Mouse (Mus musculus): ENCODE measurements around the gene Olfr632. TPM values are rescaled to one million over a fixed set of nuclear protein-coding genes. Genes with fewer than 3 reads are reported as not detected.
"Not testable (repeated sequence)": the region's sequence is repeated elsewhere in the genome, so short reads cannot be mapped to it uniquely, and the experiment has no call there.

Gene Olfr632
- total RNA-seq (2021), result not detected in 2 replicates
- long read RNA-seq, result 0 reads

DNA sequence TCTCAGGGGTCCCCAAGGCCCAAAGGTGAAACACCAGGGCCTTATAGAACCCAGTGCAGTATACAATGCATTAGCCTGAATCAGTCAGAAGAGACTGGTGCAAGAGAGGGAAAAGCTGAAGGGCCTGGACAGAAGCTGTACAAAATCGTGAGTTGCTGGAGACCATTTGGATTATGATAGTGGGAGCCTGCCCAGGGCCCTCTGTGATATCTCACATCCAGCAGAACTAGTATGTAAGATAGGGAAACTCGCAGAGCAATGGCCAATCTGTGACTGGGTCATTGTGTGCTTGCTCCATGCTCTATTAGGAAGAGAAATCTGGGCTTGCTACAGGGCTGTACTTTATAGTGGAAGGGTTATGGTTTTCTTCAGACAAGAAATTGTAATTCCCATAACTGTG, at the start of gene Olfr632:
TSS of gene Olfr632 (plus strand) at position 84 of the 400 bp plus-strand sequence.
- DNase-seq, result no peak

DNA sequence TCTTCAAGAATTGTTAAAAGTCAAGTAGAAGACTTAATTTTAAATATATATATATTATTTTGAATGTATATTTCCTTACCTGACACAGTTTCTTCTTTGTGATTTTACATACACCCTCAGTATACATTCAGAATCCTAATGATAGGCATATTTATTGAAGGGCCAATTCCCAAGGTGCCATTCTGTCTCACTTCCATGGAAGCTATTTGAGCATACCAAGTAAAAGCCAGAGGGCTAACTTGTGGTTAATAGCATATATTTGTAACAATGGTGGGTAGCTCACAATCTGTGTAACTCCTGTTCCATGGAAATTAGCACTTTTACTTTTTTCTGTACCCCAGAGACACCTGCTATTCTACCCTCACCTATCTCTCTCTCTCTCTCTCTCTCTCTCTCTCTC, 48.0 kb upstream of the Olfr632 start, which contains the start of gene Olfr66:
TSS of gene Olfr66 (minus strand) at position 101 of the 400 bp plus-strand sequence.
- DNase-seq, result no peak

GRCm38 (mm10) chr7:103894385-103894784, 39.8 kb upstream of the Olfr632 start, which contains the start of gene Olfr64:
TSS of gene Olfr64 (minus strand) at chr7:103894485.
- DNase-seq, result no peak

DNA sequence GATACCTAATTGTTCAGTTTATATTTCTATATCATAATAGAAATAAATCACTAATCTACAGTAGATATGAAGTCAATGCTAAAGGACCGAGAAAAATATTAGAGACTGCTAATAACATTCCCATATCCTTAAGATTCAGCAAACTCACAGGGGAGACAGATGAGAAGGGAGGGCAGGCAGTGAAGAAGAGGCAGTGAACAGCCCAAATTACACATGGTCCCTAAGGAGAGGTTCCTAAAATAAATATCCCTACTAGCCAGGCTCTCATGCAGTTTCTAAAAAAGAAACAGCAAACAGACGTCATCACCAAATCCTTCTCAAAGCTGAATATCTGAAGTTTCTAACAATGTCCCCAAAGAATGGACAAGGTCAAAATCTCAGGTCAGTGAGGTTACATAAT, 31.0 kb upstream of the Olfr632 start, which contains the start of gene Olfr65:
TSS of gene Olfr65 (plus strand) at position 301 of the 400 bp plus-strand sequence.
- no peak for DNase-seq

- DNase-seq, result no peak
Observed at GRCm38 (mm10) chr7:103910047-103910446, 24.1 kb upstream of the Olfr632 start.

DNA sequence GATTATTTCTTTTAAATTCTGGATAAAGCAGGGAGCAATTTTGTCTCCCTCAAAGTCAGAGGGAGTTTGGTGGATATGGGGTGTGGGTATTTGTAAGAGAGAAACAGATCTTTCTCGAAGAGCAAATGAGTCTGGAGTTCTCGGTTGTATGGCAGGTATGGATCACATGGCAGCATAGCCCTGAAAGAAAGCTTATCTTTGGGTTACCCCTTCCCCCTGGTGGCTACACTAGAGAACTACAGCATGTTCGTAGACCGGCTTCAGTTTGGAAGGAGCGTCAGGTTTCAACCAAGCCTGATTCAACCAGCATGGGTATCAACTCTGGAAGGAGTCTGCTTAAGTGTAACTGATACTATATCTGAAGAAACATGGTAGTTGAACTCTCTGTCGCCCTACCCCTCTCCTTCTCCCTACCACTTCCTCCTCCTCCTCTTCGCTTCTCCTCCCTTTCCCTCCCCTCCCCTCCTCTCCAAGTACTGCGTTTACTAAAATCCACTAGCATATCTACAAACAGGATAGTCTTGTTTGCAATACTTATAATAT, 21.1 kb upstream of the Olfr632 start:
- DNase-seq, result no peak

GRCm38 (mm10) chr7:103915338-103915737, 18.8 kb upstream of the Olfr632 start:
- DNase-seq, result no peak

GRCm38 (mm10) chr7:103928525-103928924, 5.6 kb upstream of the Olfr632 start, which contains the start of gene Olfr631:
TSS of gene Olfr631 (plus strand) at chr7:103928825.
- DNase-seq, result no peak

GRCm38 (mm10) chr7:103942730-103943129, 8.6 kb downstream of the Olfr632 start:
- DNase-seq, result peak; percentile 11

DNA sequence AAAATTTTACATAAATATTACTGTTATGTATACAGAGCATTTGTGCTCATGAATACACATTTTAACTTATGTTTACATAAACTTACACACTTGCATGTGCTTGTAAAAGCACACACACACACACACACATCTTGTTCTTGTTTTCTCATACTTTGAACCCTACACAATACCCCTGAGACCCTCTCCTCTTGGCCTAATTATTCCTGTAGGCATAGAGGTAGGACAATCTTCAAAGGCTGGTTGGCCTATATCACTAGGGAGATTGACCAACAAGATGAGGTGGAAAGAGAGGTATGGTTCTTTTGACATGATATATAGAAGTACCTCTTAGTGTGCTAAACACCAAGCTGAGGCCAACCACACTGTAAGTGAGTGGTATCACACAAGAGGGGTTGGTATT, 10.0 kb downstream of the Olfr632 start, which contains the start of gene Olfr633:
TSS of gene Olfr633 (plus strand) at position 301 of the 400 bp plus-strand sequence.
- DNase-seq, result no peak

GRCm38 (mm10) chr7:103966873-103967272, 32.7 kb downstream of the Olfr632 start:
- DNase-seq, result not testable (repeated sequence)

- no peak for DNase-seq
Observed at GRCm38 (mm10) chr7:103970852-103971251, 36.7 kb downstream of the Olfr632 start, which contains the start of gene Olfr635. TSS of gene Olfr635 (plus strand) at chr7:103971152.

- DNase-seq, result no peak
Observed at GRCm38 (mm10) chr7:103971782-103972181, 37.6 kb downstream of the Olfr632 start.

Other genes starting within 250 kb of the Olfr632 start
- gene Olfr243, start 219.7 kb upstream of the Olfr632 start, total RNA-seq (2021), result not detected in 2 replicates
- gene Olfr628, start 204.0 kb upstream of the Olfr632 start, total RNA-seq (2021), result not detected in 2 replicates
- gene Olfr629, start 189.4 kb upstream of the Olfr632 start, total RNA-seq (2021), result not detected in 2 replicates
- not detected in 2 replicates for gene Olfr630, start 177.0 kb upstream of the Olfr632 start, total RNA-seq (2021)
- not detected in 2 replicates for gene Olfr69, start 162.8 kb upstream of the Olfr632 start, total RNA-seq (2021)
- not detected in 2 replicates for gene Olfr68, start 154.6 kb upstream of the Olfr632 start, total RNA-seq (2021)
- not detected in 2 replicates for gene Olfr67, start 142.5 kb upstream of the Olfr632 start, total RNA-seq (2021)
- 217 and 281 TPM in 2 replicates for gene Hbb-bt, start 120.4 kb upstream of the Olfr632 start, total RNA-seq (2021)
- 2,100 and 2,179 TPM in 2 replicates for gene Hbb-bs, start 106.3 kb upstream of the Olfr632 start, total RNA-seq (2021)
- gene Hbb-bh2, start 93.8 kb upstream of the Olfr632 start, total RNA-seq (2021), result not detected in 2 replicates
- not detected in 2 replicates for gene Hbb-bh1, start 91.2 kb upstream of the Olfr632 start, total RNA-seq (2021)
- not detected in 2 replicates for gene Hbb-y, start 81.1 kb upstream of the Olfr632 start, total RNA-seq (2021)
- not detected in 2 replicates for gene Olfr66, start 48.1 kb upstream of the Olfr632 start, total RNA-seq (2021)
- not detected in 2 replicates for gene Olfr64, start 39.9 kb upstream of the Olfr632 start, total RNA-seq (2021)
- not detected in 2 replicates for gene Olfr65, start 30.9 kb upstream of the Olfr632 start, total RNA-seq (2021)
- gene Olfr631, start 5.5 kb upstream of the Olfr632 start, total RNA-seq (2021), result not detected in 2 replicates
- gene Olfr633, start 10.1 kb downstream of the Olfr632 start, total RNA-seq (2021), result not detected in 2 replicates
- gene Olfr635, start 36.8 kb downstream of the Olfr632 start, total RNA-seq (2021), result 0.06 TPM in 1 of 2 replicates, not detected in the other
- gene Olfr638, start 64.4 kb downstream of the Olfr632 start, total RNA-seq (2021), result not detected in 2 replicates
- gene Olfr639, start 83.0 kb downstream of the Olfr632 start, total RNA-seq (2021), result 0.06 TPM in 1 of 2 replicates, not detected in the other
- gene Olfr640, start 91.2 kb downstream of the Olfr632 start, total RNA-seq (2021), result not detected in 2 replicates
- gene Olfr641, start 101.1 kb downstream of the Olfr632 start, total RNA-seq (2021), result not detected in 2 replicates
- gene Olfr642, start 118.3 kb downstream of the Olfr632 start, total RNA-seq (2021), result not detected in 2 replicates
- gene 4930516K23Rik, start 127.1 kb downstream of the Olfr632 start, total RNA-seq (2021), result not detected in 2 replicates
- gene Olfr644, start 137.5 kb downstream of the Olfr632 start, total RNA-seq (2021), result not detected in 2 replicates
- gene Olfr645, start 151.1 kb downstream of the Olfr632 start, total RNA-seq (2021), result not detected in 2 replicates
- gene Olfr646, start 170.5 kb downstream of the Olfr632 start, total RNA-seq (2021), result not detected in 2 replicates
- gene Ubqln5, start 195.5 kb downstream of the Olfr632 start, total RNA-seq (2021), result not detected in 2 replicates
- not detected in 2 replicates for gene Olfr643, start 203.1 kb downstream of the Olfr632 start, total RNA-seq (2021)
- gene Ubqln3, start 208.9 kb downstream of the Olfr632 start, total RNA-seq (2021), result not detected in 2 replicates
- gene Ubqlnl, start 216.2 kb downstream of the Olfr632 start, total RNA-seq (2021), result not detected in 2 replicates
- gene Olfm5, start 230.5 kb downstream of the Olfr632 start, total RNA-seq (2021), result not detected in 2 replicates
- gene Olfr648, start 249.0 kb downstream of the Olfr632 start, total RNA-seq (2021), result not detected in 2 replicates